Mouse (Mus musculus): ENCODE measurements around the gene Hyal1. TPM values are rescaled to one million over a fixed set of nuclear protein-coding genes. Genes with fewer than 3 reads are reported as not detected.

Hyal1 gene
- 1 to 10 TPM; 5.0 to 7.4 TPM for total RNA-seq (2021)

GRCm38 (mm10) chr9:107576357-107577107 is at the start of gene Hyal1:
TSS of gene Hyal1 (plus strand) at chr9:107576927.
- DNase-seq (ENCODE audit: low spot score in 2 of 2), result peak in 1 of 2 experiments; percentile 43
- intact Hi-C loops (cut with DNase I), result no loop called here

DNA sequence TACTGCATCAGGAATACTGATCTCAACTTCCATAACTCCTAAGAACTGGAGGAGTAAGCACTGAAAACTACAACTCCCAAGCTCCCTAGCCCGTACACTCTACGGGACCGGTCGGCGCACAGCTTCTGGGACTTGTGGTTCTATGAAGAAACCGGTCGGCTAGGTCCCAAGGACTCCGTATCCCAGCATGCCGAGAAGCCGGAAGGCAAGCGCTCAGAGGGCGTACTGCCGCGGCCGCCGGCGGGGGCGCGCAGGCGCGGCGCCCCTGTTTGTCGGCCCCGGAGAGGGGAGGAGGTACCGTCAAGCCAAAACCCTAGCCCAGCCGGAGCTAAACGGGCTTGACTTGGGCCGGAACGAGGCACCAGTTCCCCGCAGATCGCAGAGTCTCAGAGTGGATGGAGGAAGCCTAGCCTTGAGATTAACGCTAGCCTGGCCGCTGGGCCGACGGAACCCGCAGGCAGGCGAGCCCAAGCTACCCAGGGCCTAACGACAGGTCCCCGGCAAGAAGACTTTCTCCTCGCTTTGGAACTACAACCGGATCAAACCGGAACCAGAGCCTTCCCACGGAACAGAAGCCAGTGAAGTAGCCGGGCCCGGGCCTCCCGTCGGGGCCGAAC is 42.8 kb upstream of the Hyal1 start, which contains the start of gene Tmem115:
Gene Tmem115 (plus strand): TSS at position 155 of the 617 bp plus-strand sequence.
- intact Hi-C loops (cut with DNase I), result loop anchor here (10.0 kb wide), 1 partner anchor 649 kb away; the partner anchor contains the start of gene Rbm15b
- DNase-seq (ENCODE audit: low spot score in 2 of 2), result peak; percentile 95 to 99

DNA sequence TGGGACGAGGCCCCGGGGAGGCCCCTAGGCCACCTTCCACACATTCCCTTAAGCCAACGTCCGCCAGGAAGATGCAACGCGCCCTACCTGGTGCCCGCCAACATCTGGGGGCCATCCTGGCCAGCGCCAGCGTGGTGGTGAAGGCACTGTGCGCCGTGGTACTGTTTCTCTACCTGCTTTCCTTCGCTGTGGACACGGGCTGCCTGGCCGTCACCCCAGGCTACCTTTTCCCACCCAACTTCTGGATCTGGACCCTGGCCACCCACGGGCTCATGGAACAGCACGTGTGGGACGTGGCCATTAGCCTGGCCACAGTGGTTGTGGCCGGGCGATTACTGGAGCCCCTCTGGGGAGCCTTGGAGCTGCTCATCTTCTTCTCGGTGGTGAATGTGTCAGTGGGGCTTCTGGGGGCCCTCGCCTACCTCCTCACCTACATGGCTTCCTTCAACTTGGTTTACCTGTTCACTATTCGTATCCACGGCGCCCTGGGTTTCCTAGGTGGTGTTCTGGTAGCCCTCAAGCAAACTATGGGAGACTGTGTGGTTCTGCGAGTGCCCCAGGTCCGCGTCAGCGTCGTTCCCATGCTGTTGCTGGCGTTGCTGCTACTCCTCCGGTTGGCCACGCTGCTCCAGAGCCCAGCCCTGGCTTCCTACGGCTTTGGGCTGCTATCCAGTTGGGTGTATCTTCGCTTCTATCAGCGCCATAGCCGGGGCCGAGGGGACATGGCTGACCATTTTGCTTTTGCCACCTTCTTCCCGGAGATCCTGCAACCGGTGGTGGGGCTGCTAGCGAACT is 42.1 kb upstream of the Hyal1 start:
- intact Hi-C loops (cut with DNase I), result loop anchor here (10.0 kb wide), 1 partner anchor 650 kb away; the partner anchor contains the start of gene Rbm15b
- DNase-seq (ENCODE audit: low spot score in 2 of 2), result no peak

GRCm38 (mm10) chr9:107538231-107538630 is 38.5 kb upstream of the Hyal1 start:
- intact Hi-C loops (cut with DNase I), result loop anchor here (10.0 kb wide), 1 partner anchor 653 kb away; the partner anchor contains the start of gene Rbm15b
- no peak for DNase-seq (ENCODE audit: low spot score in 2 of 2)

DNA sequence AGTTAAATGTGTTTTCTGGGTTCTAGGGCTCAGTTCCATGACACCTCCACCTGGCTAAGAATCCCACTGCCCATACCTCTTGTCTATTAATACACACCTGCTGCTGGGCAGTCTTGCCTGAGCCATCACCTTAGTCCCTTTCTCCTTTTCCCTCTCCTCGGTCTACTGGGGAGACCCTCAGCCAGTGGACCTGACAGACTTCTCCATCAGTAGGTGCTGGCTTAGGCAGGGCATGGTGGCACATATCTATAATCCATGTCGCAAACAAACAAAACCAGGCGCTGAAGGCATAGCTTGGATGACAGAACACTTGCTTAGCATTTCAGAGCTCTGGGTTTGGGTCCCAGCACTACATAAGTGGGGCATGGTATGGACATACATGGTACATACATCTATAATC is 38.0 kb upstream of the Hyal1 start:
- no peak for DNase-seq (ENCODE audit: low spot score in 2 of 2)
- intact Hi-C loops (cut with DNase I), result loop anchor here (10.0 kb wide), 1 partner anchor 654 kb away; the partner anchor contains the start of gene Rbm15b

- no peak for DNase-seq (ENCODE audit: low spot score in 2 of 2)
- intact Hi-C loops (cut with DNase I), result loop anchor here (10.0 kb wide), 1 partner anchor 655 kb away; the partner anchor contains the start of gene Rbm15b
These were observed 36.8 kb upstream of the Hyal1 start for GRCm38 (mm10) chr9:107539940-107540339.

DNA sequence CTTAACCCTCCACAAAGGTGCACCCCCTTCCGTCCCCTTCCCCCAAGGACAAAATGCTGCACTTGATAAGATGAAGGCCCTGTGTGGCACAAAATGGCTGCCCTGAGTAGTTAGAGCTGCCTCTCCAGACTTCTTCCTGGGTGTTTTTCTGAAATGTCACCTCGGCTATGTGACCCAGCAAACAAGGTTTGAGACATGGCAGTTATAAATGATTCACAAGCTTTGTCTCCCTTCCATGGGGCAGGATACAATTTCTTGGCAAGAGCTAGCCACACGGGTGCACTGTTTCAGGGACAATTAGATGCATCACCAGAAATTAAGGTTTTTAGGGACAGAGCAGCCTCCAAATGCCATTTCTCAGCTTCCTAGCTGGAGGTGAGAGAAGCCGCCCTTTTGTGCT is 36.3 kb upstream of the Hyal1 start:
- intact Hi-C loops (cut with DNase I), result no loop called here
- no peak for DNase-seq (ENCODE audit: low spot score in 2 of 2)

DNA sequence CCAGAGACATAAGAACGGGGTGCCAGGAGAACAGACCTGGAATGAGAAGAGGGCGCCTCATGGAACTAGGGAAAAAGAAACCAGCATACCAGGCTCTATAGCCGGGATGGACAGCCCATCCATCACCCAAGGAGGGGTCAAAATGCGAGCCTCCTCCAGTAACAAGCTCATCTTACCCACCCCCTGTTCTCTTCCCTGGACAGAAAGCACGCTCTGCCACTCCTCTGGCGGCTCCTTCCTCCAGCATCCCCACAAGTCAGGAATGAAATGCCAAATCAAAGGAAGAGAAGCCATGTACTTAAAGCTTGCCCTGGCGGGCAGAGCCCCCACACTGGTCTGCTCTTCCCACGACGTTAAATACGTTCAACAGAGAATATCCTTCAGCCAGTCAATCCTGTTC is 35.7 kb upstream of the Hyal1 start:
- intact Hi-C loops (cut with DNase I), result no loop called here
- DNase-seq (ENCODE audit: low spot score in 2 of 2), result no peak

DNA sequence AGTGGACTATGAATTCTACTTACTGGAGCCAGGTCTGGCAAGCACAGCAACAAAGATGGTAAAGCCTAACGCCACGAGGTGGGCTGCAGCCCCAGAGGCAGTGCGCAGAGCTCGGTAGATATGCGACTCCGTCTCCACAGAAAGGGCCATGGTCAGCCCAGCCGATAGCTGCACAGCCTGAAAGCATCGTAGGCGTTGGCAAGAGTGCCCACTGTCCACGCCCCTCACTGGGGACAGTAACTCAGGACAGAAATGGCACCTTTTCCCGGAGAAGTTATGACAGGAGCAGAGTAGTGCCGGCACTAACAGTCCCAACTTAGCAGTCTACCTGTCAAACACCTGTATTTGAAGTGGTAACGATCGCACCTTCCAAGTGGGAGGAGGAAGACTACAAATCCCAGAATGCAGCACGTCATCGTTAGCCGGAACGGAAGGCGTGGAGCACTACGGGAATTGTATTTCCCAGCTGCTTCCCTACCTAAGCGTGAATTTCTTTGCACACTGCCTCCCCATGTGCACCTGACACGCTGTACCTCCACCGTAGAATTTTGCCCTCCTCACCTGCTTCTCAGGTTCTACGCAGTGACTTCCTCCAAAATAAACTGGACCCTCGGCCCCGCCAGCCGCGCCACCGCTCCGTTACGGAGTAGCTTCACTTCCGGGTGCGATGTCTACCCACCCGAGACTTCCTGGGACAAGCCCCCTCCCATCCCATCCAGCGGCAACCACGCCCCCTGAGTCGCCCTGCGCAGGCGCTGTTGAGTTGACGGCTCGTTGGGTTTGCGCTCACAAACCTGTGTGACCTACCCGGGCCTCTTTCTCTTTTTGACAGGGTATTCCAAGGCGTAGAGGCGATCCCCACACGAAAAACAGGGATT is 35.0 kb upstream of the Hyal1 start, which contains the start of the genes Cyb561d2 and Nprl2:
Gene Cyb561d2 (minus strand): TSS at position 720 of the 878 bp plus-strand sequence.
Gene Nprl2 (plus strand): TSS at position 753 of the 878 bp plus-strand sequence.
- DNase-seq (ENCODE audit: low spot score in 2 of 2), result peak; percentile 93 to 97
- intact Hi-C loops (cut with DNase I), result no loop called here

GRCm38 (mm10) chr9:107542352-107542686 is 34.4 kb upstream of the Hyal1 start:
- intact Hi-C loops (cut with DNase I), result no loop called here
- DNase-seq (ENCODE audit: low spot score in 2 of 2), result no peak

DNA sequence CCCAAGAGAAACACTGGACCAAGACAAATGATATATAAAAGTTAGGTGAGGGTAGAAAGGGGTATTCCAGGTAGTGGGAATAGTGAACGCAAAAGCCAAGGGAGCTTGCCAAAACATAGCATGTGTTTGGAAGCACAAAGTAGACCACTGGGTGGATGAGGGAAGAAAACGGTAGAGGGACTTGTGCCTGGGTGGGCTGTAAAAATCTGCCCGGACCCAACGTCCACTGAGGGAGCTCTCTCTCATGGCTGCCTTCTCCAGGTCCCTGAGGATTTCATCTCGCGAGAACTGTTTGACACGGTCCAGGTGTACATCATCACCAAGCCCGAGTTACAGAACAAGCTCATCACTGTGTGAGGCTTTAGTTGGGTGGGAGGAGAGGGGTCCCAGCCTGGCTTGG is 34.0 kb upstream of the Hyal1 start:
- DNase-seq (ENCODE audit: low spot score in 2 of 2), result no peak
- intact Hi-C loops (cut with DNase I), result no loop called here

GRCm38 (mm10) chr9:107543299-107543698 is 33.4 kb upstream of the Hyal1 start:
- intact Hi-C loops (cut with DNase I), result no loop called here
- no peak for DNase-seq (ENCODE audit: low spot score in 2 of 2)

GRCm38 (mm10) chr9:107544196-107544700 is 32.5 kb upstream of the Hyal1 start:
- intact Hi-C loops (cut with DNase I), result no loop called here
- DNase-seq (ENCODE audit: low spot score in 2 of 2), result no peak

DNA sequence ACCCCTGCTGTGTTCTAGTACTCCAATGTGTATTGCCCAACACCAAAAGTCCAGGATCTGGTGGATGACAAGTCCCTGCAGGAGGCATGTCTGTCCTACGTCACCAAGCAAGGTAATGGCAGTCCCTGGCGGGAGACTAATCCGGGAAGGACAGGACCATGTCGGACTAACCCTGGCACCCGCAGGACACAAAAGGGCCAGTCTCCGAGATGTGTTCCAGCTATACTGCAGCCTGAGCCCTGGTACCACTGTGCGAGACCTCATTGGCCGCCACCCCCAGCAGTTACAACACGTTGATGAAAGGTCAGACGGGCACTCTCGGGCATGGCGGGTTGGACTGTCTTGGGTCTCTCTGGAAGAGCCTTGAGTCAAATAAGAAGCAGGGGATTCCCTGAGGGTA is 32.0 kb upstream of the Hyal1 start:
- DNase-seq (ENCODE audit: low spot score in 2 of 2), result no peak
- intact Hi-C loops (cut with DNase I), result no loop called here

GRCm38 (mm10) chr9:107545199-107545598 is 31.5 kb upstream of the Hyal1 start:
- intact Hi-C loops (cut with DNase I), result no loop called here
- no peak for DNase-seq (ENCODE audit: low spot score in 2 of 2)

- DNase-seq (ENCODE audit: low spot score in 2 of 2), result peak; percentile 63 to 74
- intact Hi-C loops (cut with DNase I), result no loop called here
These were observed 31.1 kb upstream of the Hyal1 start for GRCm38 (mm10) chr9:107545602-107546001.

GRCm38 (mm10) chr9:107547026-107547425 is 29.7 kb upstream of the Hyal1 start, which contains the start of gene Zmynd10:
TSS of gene Zmynd10 (plus strand) at chr9:107547298.
- DNase-seq (ENCODE audit: low spot score in 2 of 2), result peak; percentile 88 to 92
- intact Hi-C loops (cut with DNase I), result no loop called here

DNA sequence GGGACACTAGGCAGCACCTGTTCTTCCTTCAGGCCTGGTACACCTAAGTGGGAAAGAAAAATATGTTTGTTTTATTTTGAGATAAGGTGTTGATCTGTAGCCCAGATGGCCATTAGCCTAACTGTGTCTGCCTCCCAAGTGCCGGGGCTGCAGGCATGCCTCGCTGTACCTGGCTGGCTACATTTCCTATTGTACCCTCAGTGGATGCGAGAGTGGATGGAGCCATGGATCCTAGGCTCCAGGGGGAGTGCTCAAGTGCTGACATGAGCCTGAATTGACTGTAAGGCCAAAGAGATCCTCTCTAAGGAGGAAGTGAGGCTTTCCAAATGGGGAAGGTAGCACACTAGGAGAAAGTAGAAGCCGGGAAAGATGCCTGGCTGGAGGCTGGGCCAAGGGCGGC is 28.8 kb upstream of the Hyal1 start:
- DNase-seq (ENCODE audit: low spot score in 2 of 2), result no peak
- intact Hi-C loops (cut with DNase I), result no loop called here

DNA sequence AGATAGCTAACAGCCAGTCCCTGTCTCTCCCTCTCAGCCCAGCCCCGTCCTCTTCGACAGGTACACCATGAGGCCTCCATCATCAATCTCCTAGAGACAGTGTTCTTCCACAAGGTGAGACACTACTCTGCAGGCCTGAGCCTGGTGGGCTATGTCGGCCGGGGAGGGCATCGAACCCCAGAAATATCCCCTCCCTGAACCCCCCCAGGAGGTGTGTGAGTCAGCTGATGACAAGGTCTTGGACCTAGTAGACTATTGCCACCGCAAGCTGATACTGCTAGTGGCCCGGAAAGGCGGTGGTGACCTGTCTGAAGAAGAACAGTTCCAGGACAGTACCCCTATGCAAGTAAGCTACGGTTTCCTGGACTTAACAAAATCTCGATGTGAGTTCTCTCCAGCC is 27.9 kb upstream of the Hyal1 start:
- intact Hi-C loops (cut with DNase I), result no loop called here
- no peak for DNase-seq (ENCODE audit: low spot score in 2 of 2)
